Mouse (Mus musculus): Measurements from ENCODE around the gene Cd5. TPM values are rescaled to one million over a fixed set of nuclear protein-coding genes. Genes with fewer than 3 reads are reported as not detected.
A peak's percentile ranks its signal among the peaks of the same experiment; 100 is the strongest.

Gene Cd5
- polyA plus RNA-seq, 1 experiment from 2014 or later: 0.22 TPM

GRCm38 (mm10) chr19:10707881-10708280 lies 30.9 kb downstream of the Cd5 start:
- WGBS: 91% methylated on average over 1 of the region's 1 CpGs
- Histone ChIP-seq H3K27me3 (no peaks in the 10 kb centered on the region), H3K4me3 (no peak overlapping the region), H3K36me3 (peaks cover 31% of the 10 kb centered on the region), H3K9me3 (no peaks in the 10 kb centered on the region), H3K27ac (replicated peaks) (peak overlapping the region; percentile 96; the same call in 1 of the 2 replicates), H3K4me2 (replicated peaks) (no peak overlapping the region), H3K4me1 (peaks cover 26% of the 10 kb centered on the region), H3K9ac (replicated peaks) (no peak overlapping the region)
- no peak for ATAC-seq (replicated peaks)

GRCm38 (mm10) chr19:10707087-10707875 lies 31.5 kb downstream of the Cd5 start:
- Histone ChIP-seq H3K4me3 (no peak overlapping the region), H3K27ac (replicated peaks) (no peak overlapping the region), H3K27me3 (no peaks in the 10 kb centered on the region), H3K4me1 (peaks cover 26% of the 10 kb centered on the region), H3K9ac (replicated peaks) (no peak overlapping the region), H3K9me3 (no peaks in the 10 kb centered on the region), H3K4me2 (replicated peaks) (no peak overlapping the region), H3K36me3 (peaks cover 25% of the 10 kb centered on the region)
- ATAC-seq (replicated peaks): no peak
- 83% methylated on average over 13 of the region's 13 CpGs for WGBS

GRCm38 (mm10) chr19:10703470-10703869 lies 35.3 kb downstream of the Cd5 start:
- ATAC-seq (replicated peaks): no peak
- no peaks in the 10 kb centered on the region for H3K27me3 ChIP-seq
- H3K9ac ChIP-seq (replicated peaks): no peak overlapping the region
- H3K9me3 ChIP-seq: no peaks in the 10 kb centered on the region
- no peak overlapping the region for H3K27ac ChIP-seq (replicated peaks)
- no peak overlapping the region for H3K4me2 ChIP-seq (replicated peaks)
- no peak overlapping the region for H3K4me3 ChIP-seq
- H3K4me1 ChIP-seq: peaks cover 34% of the 10 kb centered on the region
- peaks cover 8% of the 10 kb centered on the region for H3K36me3 ChIP-seq
- WGBS: 89% methylated on average over 8 of the region's 8 CpGs

- Histone ChIP-seq H3K27me3 (no peaks in the 10 kb centered on the region), H3K4me2 (replicated peaks) (no peak overlapping the region), H3K36me3 (no peaks in the 10 kb centered on the region), H3K4me3 (no peak overlapping the region), H3K9ac (replicated peaks) (no peak overlapping the region), H3K4me1 (peaks cover 45% of the 10 kb centered on the region), H3K9me3 (no peaks in the 10 kb centered on the region), H3K27ac (replicated peaks) (no peak overlapping the region)
- no peak for ATAC-seq (replicated peaks)
- 85% methylated on average over 8 of the region's 8 CpGs for WGBS
These were observed 36.7 kb downstream of the Cd5 start for GRCm38 (mm10) chr19:10702125-10702524.

- H3K36me3 ChIP-seq: no peaks in the 10 kb centered on the region
- H3K27ac ChIP-seq (replicated peaks): no peak overlapping the region
- no peaks in the 10 kb centered on the region for H3K9me3 ChIP-seq
- no peak for ATAC-seq (replicated peaks)
- no peak overlapping the region for H3K4me3 ChIP-seq
- no peak overlapping the region for H3K9ac ChIP-seq (replicated peaks)
- H3K4me1 ChIP-seq: peaks cover 52% of the 10 kb centered on the region
- H3K27me3 ChIP-seq: no peaks in the 10 kb centered on the region
- H3K4me2 ChIP-seq (replicated peaks): no peak overlapping the region
- WGBS: 63% methylated on average over 6 of the region's 6 CpGs
These were observed 37.6 kb downstream of the Cd5 start for GRCm38 (mm10) chr19:10701013-10701726.

DNA sequence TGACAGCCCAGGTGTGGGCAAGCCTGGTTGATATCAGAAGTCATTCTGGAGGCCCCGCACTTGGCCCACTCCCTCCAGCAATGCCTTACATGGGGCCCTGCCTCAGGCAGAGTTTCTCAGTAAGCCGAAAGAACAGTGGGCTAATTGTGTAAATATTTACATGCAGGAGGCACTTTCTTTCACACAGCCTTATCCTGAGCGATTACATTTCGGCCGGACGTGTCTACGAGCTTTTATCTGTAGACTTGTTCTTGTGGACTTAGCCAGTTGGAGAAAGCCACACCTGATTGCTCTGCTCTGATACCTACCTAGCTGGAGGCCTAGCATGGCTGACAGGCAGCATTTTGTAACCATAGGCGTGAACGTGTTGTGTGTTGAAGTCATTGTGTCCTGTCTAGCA lies 39.0 kb downstream of the Cd5 start:
- 43% methylated on average over 9 of the region's 9 CpGs for WGBS
- H3K27ac ChIP-seq (replicated peaks): peak overlapping the region; percentile 24; the same call in 1 of the 2 replicates

DNA sequence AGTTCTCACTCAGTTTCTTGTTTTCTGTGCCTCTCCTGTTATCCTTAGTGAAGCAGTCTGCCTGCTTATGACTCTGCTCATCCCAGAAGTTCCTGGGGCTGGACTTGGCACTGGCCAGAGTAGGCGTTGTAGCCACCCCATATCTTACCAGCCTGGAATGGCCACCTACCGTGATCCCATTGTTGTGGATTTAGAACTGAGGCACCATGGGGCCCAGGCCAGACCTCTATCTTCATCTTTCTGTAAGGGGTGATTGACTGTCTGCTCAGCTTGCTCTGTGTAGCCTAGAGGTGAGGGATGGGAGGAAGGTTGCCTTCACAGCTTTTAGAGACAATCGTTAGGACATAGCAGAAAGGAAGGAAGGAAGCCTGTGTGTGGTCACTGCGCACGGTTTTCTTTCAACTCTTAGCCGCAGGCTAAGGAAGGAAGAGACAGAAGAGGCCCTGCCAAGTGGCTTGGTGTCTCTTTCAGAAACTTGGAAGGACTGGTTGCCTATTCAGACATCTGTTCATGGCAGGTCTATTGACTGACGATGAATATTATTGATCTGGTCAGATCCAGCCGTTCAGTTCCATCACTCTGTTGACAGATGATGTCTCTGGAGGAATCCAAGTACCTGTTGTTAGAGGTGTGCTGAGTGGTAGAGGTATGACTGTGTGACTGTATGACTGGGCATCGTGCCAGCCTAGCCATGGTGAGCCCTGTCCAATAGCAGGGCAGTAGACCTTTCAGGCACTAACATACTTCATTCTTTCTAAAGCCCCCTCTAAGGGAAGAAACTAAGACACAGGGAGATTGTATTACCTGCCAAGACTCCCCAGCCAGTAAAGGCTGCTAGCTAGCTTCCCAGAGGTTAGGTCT lies 40.4 kb downstream of the Cd5 start:
- Histone ChIP-seq H3K9me3 (no peaks in the 10 kb centered on the region), H3K36me3 (no peaks in the 10 kb centered on the region), H3K9ac (replicated peaks) (no peak overlapping the region), H3K4me2 (replicated peaks) (no peak overlapping the region), H3K27me3 (no peaks in the 10 kb centered on the region), H3K4me3 (no peak overlapping the region), H3K27ac (replicated peaks) (no peak overlapping the region), H3K4me1 (peaks cover 63% of the 10 kb centered on the region)
- WGBS: 70% methylated on average over 9 of the region's 9 CpGs
- no peak for ATAC-seq (replicated peaks)

More for the DNA sequence above, 39.0 kb downstream of the Cd5 start:
- H3K36me3 ChIP-seq: no peaks in the 10 kb centered on the region
- H3K9ac ChIP-seq (replicated peaks): no peak overlapping the region
- H3K4me3 ChIP-seq: no peak overlapping the region
- H3K9me3 ChIP-seq: no peaks in the 10 kb centered on the region
- H3K4me2 ChIP-seq (replicated peaks): no peak overlapping the region
- H3K4me1 ChIP-seq: peaks cover 63% of the 10 kb centered on the region
- H3K27me3 ChIP-seq: no peaks in the 10 kb centered on the region
- 0 out of 2 replicates have a peak, but pooled peaks have one; percentile 23 for ATAC-seq (replicated peaks)

DNA sequence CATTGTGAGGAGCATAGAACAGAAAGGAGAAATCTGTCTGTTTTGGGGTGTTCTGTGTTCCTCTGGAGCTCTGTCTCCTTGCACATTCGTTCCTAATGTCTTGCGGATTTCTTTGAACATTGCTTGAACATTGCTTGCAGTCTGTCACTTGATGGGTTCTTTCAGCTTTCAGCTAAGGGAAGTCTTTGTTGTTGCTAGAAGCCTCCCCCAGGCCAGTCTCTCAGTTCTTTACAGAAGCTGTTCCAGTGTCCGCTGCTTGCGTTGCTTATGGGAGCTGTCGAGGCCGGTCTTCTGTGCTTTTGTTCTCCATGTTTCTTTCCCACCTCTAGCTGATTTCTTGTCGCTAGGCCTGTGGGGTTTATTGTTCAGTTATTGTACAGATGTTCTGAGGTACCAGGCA lies 43.0 kb downstream of the Cd5 start:
- peak; percentile 30; the same call in 1 of the 2 replicates for ATAC-seq (replicated peaks)
- H3K9me3 ChIP-seq: no peaks in the 10 kb centered on the region

DNA sequence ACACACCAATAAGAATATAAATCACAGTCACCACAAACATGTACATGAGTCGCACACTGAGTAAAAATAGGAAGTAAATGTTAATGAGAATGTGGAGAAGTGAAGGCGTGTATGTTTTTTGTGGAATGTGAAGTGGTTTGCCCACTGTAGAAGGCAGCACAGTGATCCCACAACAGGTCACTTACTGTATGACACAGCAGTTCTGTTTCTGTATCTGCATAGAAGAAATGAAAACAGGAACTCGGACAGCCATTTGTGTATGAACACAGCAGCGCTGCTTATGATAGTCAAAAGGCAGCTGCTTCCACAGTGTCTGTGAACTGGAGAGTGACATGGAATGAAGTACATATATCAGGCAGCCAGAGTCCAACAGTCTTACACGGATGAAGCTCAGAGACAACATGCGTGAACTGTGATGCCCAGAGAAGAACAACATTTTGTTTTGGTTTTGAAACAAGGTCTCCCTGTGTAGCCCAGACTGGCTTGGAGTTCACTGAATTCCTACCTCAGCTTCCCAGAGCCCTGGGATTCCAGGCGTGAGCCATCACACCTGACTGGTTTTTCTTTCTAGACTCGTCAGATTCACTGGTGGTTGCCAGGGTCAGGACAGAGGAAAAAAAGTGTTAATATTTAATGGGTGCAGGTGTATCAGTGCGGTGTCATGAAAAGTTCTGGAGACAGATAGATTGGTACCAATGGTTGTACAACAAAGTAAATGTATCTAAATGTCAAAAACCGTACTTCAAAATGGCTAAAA lies 44.7 kb downstream of the Cd5 start:
- no peaks in the 10 kb centered on the region for H3K9me3 ChIP-seq
- H3K4me3 ChIP-seq: no peak overlapping the region
- ATAC-seq (replicated peaks): no peak
- H3K4me2 ChIP-seq (replicated peaks): no peak overlapping the region
- peaks cover 65% of the 10 kb centered on the region for H3K4me1 ChIP-seq
- H3K27ac ChIP-seq (replicated peaks): no peak overlapping the region
- no peak overlapping the region for H3K9ac ChIP-seq (replicated peaks)
- no peaks in the 10 kb centered on the region for H3K36me3 ChIP-seq
- WGBS: 87% methylated on average over 10 of the region's 10 CpGs
- no peaks in the 10 kb centered on the region for H3K27me3 ChIP-seq

More for the DNA sequence above, 43.0 kb downstream of the Cd5 start:
- Histone ChIP-seq H3K4me1 (peaks cover 66% of the 10 kb centered on the region), H3K27me3 (no peaks in the 10 kb centered on the region), H3K4me2 (replicated peaks) (peak overlapping the region; percentile 11; the same call in 1 of the 2 replicates), H3K36me3 (no peaks in the 10 kb centered on the region), H3K27ac (replicated peaks) (peak overlapping the region; percentile 65), H3K9ac (replicated peaks) (0 out of 2 replicates have a peak overlapping the region, but pooled peaks have one; percentile 27), H3K4me3 (no peak overlapping the region)
- WGBS: 16% methylated on average over 7 of the region's 7 CpGs

DNA sequence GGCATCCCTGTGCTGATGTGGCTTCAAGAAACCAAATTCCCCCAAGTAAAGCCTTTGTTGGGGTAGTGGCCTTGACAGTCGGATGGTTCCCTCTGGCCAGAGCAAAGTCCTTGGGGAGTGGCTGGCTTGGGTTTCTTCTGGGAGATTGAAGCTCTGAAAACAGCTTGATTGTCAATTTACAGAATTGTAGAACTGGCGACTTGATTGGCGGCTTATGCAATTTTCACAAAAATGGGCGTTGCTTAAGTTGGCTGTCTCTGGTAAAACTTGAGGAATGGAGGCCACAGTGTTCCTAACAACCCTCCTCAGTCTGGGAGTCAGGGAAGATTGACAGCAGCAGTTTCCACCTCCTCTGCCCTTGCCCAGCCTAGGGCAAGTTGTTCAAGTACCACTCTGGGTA lies 46.4 kb downstream of the Cd5 start:
- Histone ChIP-seq H3K27me3 (no peaks in the 10 kb centered on the region), H3K4me2 (replicated peaks) (no peak overlapping the region), H3K9ac (replicated peaks) (no peak overlapping the region), H3K9me3 (no peaks in the 10 kb centered on the region), H3K36me3 (no peaks in the 10 kb centered on the region), H3K4me3 (no peak overlapping the region), H3K4me1 (peaks cover 59% of the 10 kb centered on the region), H3K27ac (replicated peaks) (no peak overlapping the region)
- no peak for ATAC-seq (replicated peaks)
- whole genome bisulfite sequencing: 83% methylated on average over 4 of the region's 4 CpGs

DNA sequence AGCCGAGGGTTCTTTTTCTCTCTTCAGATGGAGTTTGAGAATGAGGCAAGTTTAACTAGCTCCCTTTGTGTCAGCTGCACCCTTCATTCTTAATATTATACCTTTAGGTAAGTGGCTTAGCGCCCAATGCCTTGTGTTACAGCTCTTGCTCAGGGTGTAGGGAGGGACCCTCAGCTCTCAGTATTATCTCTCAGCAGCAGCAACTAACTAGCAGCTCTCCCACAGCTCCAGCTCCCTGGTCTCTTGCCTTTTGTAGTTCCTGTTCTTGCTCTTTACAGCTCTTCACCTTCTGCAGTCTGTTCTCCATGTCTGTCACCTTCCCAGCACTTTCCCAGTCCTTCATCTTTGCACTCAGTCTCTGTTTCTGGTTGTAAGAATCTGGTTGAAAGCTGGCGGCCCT lies 47.1 kb downstream of the Cd5 start:
- H3K36me3 ChIP-seq: no peaks in the 10 kb centered on the region

More for the DNA sequence above, 47.1 kb downstream of the Cd5 start:
- H3K27me3 ChIP-seq: no peaks in the 10 kb centered on the region
- H3K4me2 ChIP-seq (replicated peaks): no peak overlapping the region
- WGBS: 82% methylated on average over 3 of the region's 3 CpGs
- no peak for ATAC-seq (replicated peaks)
- H3K27ac ChIP-seq (replicated peaks): no peak overlapping the region
- H3K9ac ChIP-seq (replicated peaks): no peak overlapping the region
- no peak overlapping the region for H3K4me3 ChIP-seq
- peaks cover 54% of the 10 kb centered on the region for H3K4me1 ChIP-seq
- no peaks in the 10 kb centered on the region for H3K9me3 ChIP-seq
